Mouse (Mus musculus): Measurements from ENCODE around the gene Elf2. TPM values are rescaled to one million over a fixed set of nuclear protein-coding genes. Genes with fewer than 3 reads are reported as not detected.

Elf2 gene
- polyA plus RNA-seq, 1 experiment from 2014 or later = 62.9 TPM

GRCm38 (mm10) chr3:51377878-51378664 is 37.6 kb upstream of the Elf2 start:
- ATAC-seq (ENCODE audit: low FRiP score, low TSS enrichment) = 0 out of 2 replicates have a peak, but pooled peaks have one; percentile 31
- Histone ChIP-seq H3K4me1 (ENCODE audit: insufficient read depth, low read length) (0 out of 2 replicates have a peak, but pooled peaks cover under 1% of the 10 kb centered on the region), H3K4me3 (ENCODE audit: low read length) (peak overlapping the region; percentile 38), H3K36me3 (ENCODE audit: insufficient read depth, low read length) (no peaks in the 10 kb centered on the region), H3K4me2 (replicated peaks; ENCODE audit: low read depth, low read length) (peak overlapping the region; percentile 49), H3K9me3 (ENCODE audit: low read length) (0 out of 2 replicates have a peak, but pooled peaks cover 2% of the 10 kb centered on the region), H3K27me3 (ENCODE audit: insufficient read depth, low read length) (no peaks in the 10 kb centered on the region), H3K9ac (replicated peaks; ENCODE audit: low read length) (peak overlapping the region; percentile 34), H3K27ac (ENCODE audit: low read length) (no peak overlapping the region)
- WGBS = 38% methylated on average over 31 of the region's 31 CpGs

DNA sequence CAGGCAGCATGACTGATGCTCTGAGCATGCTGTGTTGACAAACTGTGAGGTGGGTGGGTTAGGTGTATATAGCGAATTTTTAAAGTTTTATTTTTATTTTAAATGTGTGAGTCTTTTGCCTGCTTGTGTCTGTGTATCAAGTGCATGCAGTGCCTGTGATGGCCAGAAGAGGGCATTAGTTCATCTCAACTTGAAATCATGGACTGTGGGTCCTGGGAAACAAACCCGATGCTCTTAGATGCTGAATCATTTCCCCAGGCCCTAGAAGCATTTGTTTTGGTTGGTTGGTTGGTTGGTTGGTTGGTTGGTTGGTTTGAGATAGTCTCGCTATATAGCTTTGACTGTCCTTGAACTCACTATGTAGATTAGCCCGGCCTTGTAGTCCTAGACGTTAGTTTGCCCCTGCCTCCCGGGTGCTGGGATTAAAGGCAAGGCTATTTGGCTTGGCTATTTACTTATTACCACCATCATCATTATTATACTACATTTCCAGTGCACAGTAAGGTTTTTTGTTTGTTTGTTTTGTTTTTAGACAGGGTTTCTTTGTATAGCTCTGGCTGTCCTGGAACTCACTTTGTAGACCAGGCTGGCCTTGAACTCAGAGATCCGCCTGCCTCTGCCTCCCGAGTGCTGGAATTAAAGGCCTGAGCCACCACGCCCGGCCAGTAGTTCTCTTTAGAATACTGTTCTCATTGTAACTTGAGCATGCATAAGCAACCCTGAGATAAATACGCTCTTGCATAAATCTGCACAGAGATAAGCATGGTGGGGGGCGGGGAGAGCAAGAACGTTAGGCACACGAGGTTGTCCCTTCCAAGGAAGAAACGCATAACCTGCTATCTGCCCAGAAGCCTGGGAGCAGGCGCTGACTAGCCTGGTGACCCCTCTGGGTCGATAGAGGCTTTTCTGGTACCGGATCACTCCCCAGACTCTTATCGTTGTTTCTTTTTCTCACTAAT is 35.1 kb upstream of the Elf2 start:
- Histone ChIP-seq H3K4me2 (replicated peaks; ENCODE audit: low read depth, low read length) (no peak overlapping the region), H3K4me1 (ENCODE audit: insufficient read depth, low read length) (no peaks in the 10 kb centered on the region), H3K36me3 (ENCODE audit: insufficient read depth, low read length) (no peaks in the 10 kb centered on the region), H3K27me3 (ENCODE audit: insufficient read depth, low read length) (no peaks in the 10 kb centered on the region), H3K9ac (replicated peaks; ENCODE audit: low read length) (no peak overlapping the region), H3K4me3 (ENCODE audit: low read length) (no peak overlapping the region), H3K27ac (ENCODE audit: low read length) (no peak overlapping the region), H3K9me3 (ENCODE audit: low read length) (0 out of 2 replicates have a peak, but pooled peaks cover 2% of the 10 kb centered on the region)
- 85% methylated on average over 19 of the region's 19 CpGs for whole genome bisulfite sequencing
- no peak for ATAC-seq (ENCODE audit: low FRiP score, low TSS enrichment)

DNA sequence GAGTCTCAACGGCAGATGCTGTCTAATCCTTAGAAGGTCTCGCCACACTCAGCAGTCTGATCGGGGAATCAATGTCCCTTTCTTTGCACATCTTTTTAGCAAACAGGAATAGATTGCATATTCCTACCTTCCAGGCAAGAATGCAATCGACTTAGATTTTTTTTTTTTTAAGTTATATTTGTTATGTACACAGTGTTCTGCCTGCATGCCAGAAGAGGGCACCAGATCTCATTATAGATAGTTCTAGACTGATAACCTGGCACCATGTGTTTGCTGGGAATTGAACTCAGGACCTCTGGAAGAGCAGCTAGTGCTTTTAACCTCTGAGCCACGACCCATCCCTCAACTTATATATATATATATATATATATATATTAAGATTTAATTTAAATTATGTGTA is 33.1 kb upstream of the Elf2 start:
- no peak for ATAC-seq (ENCODE audit: low FRiP score, low TSS enrichment)
- no peaks in the 10 kb centered on the region for H3K27me3 ChIP-seq (ENCODE audit: insufficient read depth, low read length)
- H3K9me3 ChIP-seq (ENCODE audit: low read length) = 0 out of 2 replicates have a peak, but pooled peaks cover 2% of the 10 kb centered on the region
- no peak overlapping the region for H3K9ac ChIP-seq (replicated peaks; ENCODE audit: low read length)
- 71% methylated on average over 5 of the region's 5 CpGs for WGBS
- no peaks in the 10 kb centered on the region for H3K36me3 ChIP-seq (ENCODE audit: insufficient read depth, low read length)
- no peak overlapping the region for H3K27ac ChIP-seq (ENCODE audit: low read length)
- no peak overlapping the region for H3K4me3 ChIP-seq (ENCODE audit: low read length)
- no peaks in the 10 kb centered on the region for H3K4me1 ChIP-seq (ENCODE audit: insufficient read depth, low read length)
- no peak overlapping the region for H3K4me2 ChIP-seq (replicated peaks; ENCODE audit: low read depth, low read length)

- Histone ChIP-seq H3K27ac (ENCODE audit: low read length) (no peak overlapping the region), H3K36me3 (ENCODE audit: insufficient read depth, low read length) (no peaks in the 10 kb centered on the region), H3K27me3 (ENCODE audit: insufficient read depth, low read length) (no peaks in the 10 kb centered on the region), H3K4me2 (replicated peaks; ENCODE audit: low read depth, low read length) (peak overlapping the region; percentile 10; the same call in 1 of the 2 replicates), H3K4me1 (ENCODE audit: insufficient read depth, low read length) (no peaks in the 10 kb centered on the region), H3K9ac (replicated peaks; ENCODE audit: low read length) (no peak overlapping the region), H3K4me3 (ENCODE audit: low read length) (no peak overlapping the region), H3K9me3 (ENCODE audit: low read length) (0 out of 2 replicates have a peak, but pooled peaks cover 2% of the 10 kb centered on the region)
- no peak for ATAC-seq (ENCODE audit: low FRiP score, low TSS enrichment)
- WGBS = 53% methylated on average over 5 of the region's 5 CpGs
Measured at GRCm38 (mm10) chr3:51372883-51373282, 32.4 kb upstream of the Elf2 start.

DNA sequence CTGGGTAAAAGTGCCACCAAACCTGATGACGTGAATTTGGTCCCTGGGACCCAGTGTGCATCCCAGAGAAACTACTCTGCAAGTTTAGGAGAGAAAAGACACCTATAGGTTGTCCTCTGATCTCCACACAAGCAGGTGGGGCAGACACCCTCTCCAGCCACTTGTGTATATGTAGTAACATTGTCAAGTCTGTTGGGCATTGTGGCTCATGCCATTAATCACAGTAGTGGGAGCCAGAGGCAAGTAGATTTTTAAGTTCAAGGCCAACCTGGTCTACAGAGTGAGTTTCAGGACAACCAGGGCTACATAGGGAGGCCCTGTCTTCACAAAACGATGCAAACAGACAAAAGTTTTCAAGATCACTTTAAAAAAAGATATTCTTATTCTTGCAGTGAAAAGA is 31.4 kb upstream of the Elf2 start:
- no peaks in the 10 kb centered on the region for H3K4me1 ChIP-seq (ENCODE audit: insufficient read depth, low read length)
- no peak overlapping the region for H3K4me2 ChIP-seq (replicated peaks; ENCODE audit: low read depth, low read length)
- 69% methylated on average over 2 of the region's 2 CpGs for WGBS
- H3K27ac ChIP-seq (ENCODE audit: low read length) = no peak overlapping the region
- H3K27me3 ChIP-seq (ENCODE audit: insufficient read depth, low read length) = no peaks in the 10 kb centered on the region
- 0 out of 2 replicates have a peak, but pooled peaks cover 2% of the 10 kb centered on the region for H3K9me3 ChIP-seq (ENCODE audit: low read length)
- no peak for ATAC-seq (ENCODE audit: low FRiP score, low TSS enrichment)
- H3K4me3 ChIP-seq (ENCODE audit: low read length) = no peak overlapping the region
- no peaks in the 10 kb centered on the region for H3K36me3 ChIP-seq (ENCODE audit: insufficient read depth, low read length)
- no peak overlapping the region for H3K9ac ChIP-seq (replicated peaks; ENCODE audit: low read length)

GRCm38 (mm10) chr3:51368011-51368410 is 27.5 kb upstream of the Elf2 start:
- Histone ChIP-seq H3K36me3 (ENCODE audit: insufficient read depth, low read length) (no peaks in the 10 kb centered on the region), H3K27me3 (ENCODE audit: insufficient read depth, low read length) (0 out of 2 replicates have a peak, but pooled peaks cover 3% of the 10 kb centered on the region), H3K4me1 (ENCODE audit: insufficient read depth, low read length) (peaks cover 7% of the 10 kb centered on the region; the same call in 1 of the 2 replicates), H3K27ac (ENCODE audit: low read length) (no peak overlapping the region), H3K9me3 (ENCODE audit: low read length) (no peaks in the 10 kb centered on the region), H3K4me3 (ENCODE audit: low read length) (no peak overlapping the region), H3K4me2 (replicated peaks; ENCODE audit: low read depth, low read length) (no peak overlapping the region), H3K9ac (replicated peaks; ENCODE audit: low read length) (no peak overlapping the region)
- 83% methylated on average over 4 of the region's 4 CpGs for WGBS
- ATAC-seq (ENCODE audit: low FRiP score, low TSS enrichment) = no peak

GRCm38 (mm10) chr3:51366926-51367325 is 26.5 kb upstream of the Elf2 start:
- Histone ChIP-seq H3K27me3 (ENCODE audit: insufficient read depth, low read length) (0 out of 2 replicates have a peak, but pooled peaks cover 3% of the 10 kb centered on the region), H3K36me3 (ENCODE audit: insufficient read depth, low read length) (no peaks in the 10 kb centered on the region), H3K9me3 (ENCODE audit: low read length) (no peaks in the 10 kb centered on the region), H3K4me2 (replicated peaks; ENCODE audit: low read depth, low read length) (no peak overlapping the region), H3K9ac (replicated peaks; ENCODE audit: low read length) (no peak overlapping the region), H3K27ac (ENCODE audit: low read length) (no peak overlapping the region), H3K4me3 (ENCODE audit: low read length) (no peak overlapping the region), H3K4me1 (ENCODE audit: insufficient read depth, low read length) (peaks cover 7% of the 10 kb centered on the region; the same call in 1 of the 2 replicates)
- ATAC-seq (ENCODE audit: low FRiP score, low TSS enrichment) = no peak
- WGBS = 75% methylated on average over 4 of the region's 4 CpGs

DNA sequence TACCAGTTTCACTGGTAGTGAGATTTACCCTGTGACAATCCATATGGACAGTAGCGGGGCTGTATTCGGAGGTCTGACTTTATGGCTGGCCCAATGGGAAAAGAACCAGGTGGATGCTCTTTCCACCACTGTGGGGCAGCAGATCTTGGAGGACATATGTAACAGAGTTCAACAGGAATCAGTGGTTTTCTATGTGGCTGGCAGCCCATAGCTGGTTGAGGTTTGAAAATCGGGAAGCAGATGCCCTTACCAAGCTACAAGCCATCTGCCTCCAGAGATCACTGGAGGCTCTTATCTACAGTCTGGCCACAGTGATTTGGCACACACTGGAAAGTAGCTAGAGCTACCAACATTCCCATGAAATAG is 25.0 kb upstream of the Elf2 start:
- Histone ChIP-seq H3K9me3 (ENCODE audit: low read length) (no peaks in the 10 kb centered on the region), H3K4me1 (ENCODE audit: insufficient read depth, low read length) (peaks cover 10% of the 10 kb centered on the region), H3K36me3 (ENCODE audit: insufficient read depth, low read length) (no peaks in the 10 kb centered on the region), H3K4me3 (ENCODE audit: low read length) (peak overlapping the region; percentile 54), H3K27me3 (ENCODE audit: insufficient read depth, low read length) (0 out of 2 replicates have a peak, but pooled peaks cover 3% of the 10 kb centered on the region), H3K27ac (ENCODE audit: low read length) (no peak overlapping the region), H3K4me2 (replicated peaks; ENCODE audit: low read depth, low read length) (peak overlapping the region; percentile 77), H3K9ac (replicated peaks; ENCODE audit: low read length) (peak overlapping the region; percentile 29; the same call in 1 of the 2 replicates)
- ATAC-seq (ENCODE audit: low FRiP score, low TSS enrichment) = no peak
- WGBS = 12% methylated on average over 3 of the region's 3 CpGs

GRCm38 (mm10) chr3:51364703-51365516 is 24.4 kb upstream of the Elf2 start:
- WGBS = 3% methylated on average over 31 of the region's 31 CpGs
- 0 out of 2 replicates have a peak, but pooled peaks cover 3% of the 10 kb centered on the region for H3K27me3 ChIP-seq (ENCODE audit: insufficient read depth, low read length)
- peak overlapping the region; percentile 54 for H3K4me3 ChIP-seq (ENCODE audit: low read length)
- ATAC-seq (ENCODE audit: low FRiP score, low TSS enrichment) = peak; percentile 87
- H3K4me1 ChIP-seq (ENCODE audit: insufficient read depth, low read length) = peaks cover 10% of the 10 kb centered on the region
- no peaks in the 10 kb centered on the region for H3K36me3 ChIP-seq (ENCODE audit: insufficient read depth, low read length)
- peak overlapping the region; percentile 77 for H3K4me2 ChIP-seq (replicated peaks; ENCODE audit: low read depth, low read length)
- peak overlapping the region; percentile 62 for H3K9ac ChIP-seq (replicated peaks; ENCODE audit: low read length)
- H3K9me3 ChIP-seq (ENCODE audit: low read length) = no peaks in the 10 kb centered on the region
- no peak overlapping the region for H3K27ac ChIP-seq (ENCODE audit: low read length)

Measured in kidney, embryonic 16.5 days (tissue).